Mouse (Mus musculus): ENCODE data around the gene Scamp3. TPM values are rescaled to one million over a fixed set of nuclear protein-coding genes. Genes with fewer than 3 reads are reported as not detected.
"Not testable (repeated sequence)": the region's sequence is repeated elsewhere in the genome, so short reads cannot be mapped to it uniquely, and the experiment has no call there.

The Scamp3 gene
- 10 to 100 TPM; 46.2 to 50.2 TPM for total RNA-seq (2021)
- long read RNA-seq, experiment 1, transcript Scamp3-203 (9 exons, 1,475 nt), result minor isoform, 29 of 73 reads
- long read RNA-seq, experiment 1, transcript Scamp3-201 (9 exons, 1,489 nt), result major isoform, 38 of 73 reads
- long read RNA-seq, experiment 1, partial matches to known transcripts, result 5 of 73 reads
- long read RNA-seq, experiment 1, other reads (novel, unspliced or antisense), result 1 of 73 reads
- long read RNA-seq, experiment 2, transcript Scamp3-203 (9 exons, 1,475 nt), result minor isoform, 11 of 41 reads
- long read RNA-seq, experiment 2, transcript Scamp3-201 (9 exons, 1,489 nt), result major isoform, 23 of 41 reads
- long read RNA-seq, experiment 2, partial matches to known transcripts, result 6 of 41 reads
- long read RNA-seq, experiment 2, other reads (novel, unspliced or antisense), result 1 of 41 reads

- DNase-seq, result peak; percentile 88 to 94
Measured at GRCm38 (mm10) chr3:89177242-89178106, at the start of gene Scamp3. Scamp3 (plus strand) TSS chr3:89177473.

GRCm38 (mm10) chr3:89129908-89130307, 47.4 kb upstream of the Scamp3 start:
- no peak for DNase-seq

GRCm38 (mm10) chr3:89131816-89132215, 45.5 kb upstream of the Scamp3 start:
- DNase-seq, result no peak

- no peak for DNase-seq
Measured at GRCm38 (mm10) chr3:89132285-89133062, 44.8 kb upstream of the Scamp3 start.

GRCm38 (mm10) chr3:89133063-89133450, 44.2 kb upstream of the Scamp3 start:
- no peak for DNase-seq

GRCm38 (mm10) chr3:89133752-89134151, 43.5 kb upstream of the Scamp3 start:
- no peak for DNase-seq

GRCm38 (mm10) chr3:89135958-89136357, 41.3 kb upstream of the Scamp3 start, which contains the start of gene Pklr:
Pklr (plus strand) TSS chr3:89136142.
- no peak for DNase-seq

GRCm38 (mm10) chr3:89136365-89136764, 40.9 kb upstream of the Scamp3 start:
- DNase-seq, result no peak

GRCm38 (mm10) chr3:89144821-89145220, 32.5 kb upstream of the Scamp3 start:
- DNase-seq, result no peak

GRCm38 (mm10) chr3:89145566-89145965, 31.7 kb upstream of the Scamp3 start:
- DNase-seq, result no peak

GRCm38 (mm10) chr3:89147101-89147978, 29.9 kb upstream of the Scamp3 start:
- no peak for DNase-seq

GRCm38 (mm10) chr3:89147979-89148311, 29.3 kb upstream of the Scamp3 start:
- no peak for DNase-seq

- no peak for DNase-seq
Measured at GRCm38 (mm10) chr3:89148567-89148966, 28.7 kb upstream of the Scamp3 start.

- DNase-seq, result no peak
Measured at GRCm38 (mm10) chr3:89152084-89152835, 25.0 kb upstream of the Scamp3 start.

GRCm38 (mm10) chr3:89156951-89157350, 20.3 kb upstream of the Scamp3 start:
- DNase-seq, result no peak

- DNase-seq, result no peak
Measured at GRCm38 (mm10) chr3:89158651-89159050, 18.6 kb upstream of the Scamp3 start.

- DNase-seq, result peak; percentile 29 to 84
Measured at GRCm38 (mm10) chr3:89159211-89159610, 18.1 kb upstream of the Scamp3 start.

GRCm38 (mm10) chr3:89159616-89160344, 17.5 kb upstream of the Scamp3 start, which contains the start of gene Hcn3:
Hcn3 (minus strand) TSS chr3:89160196.
- peak; percentile 36 to 38 for DNase-seq

- DNase-seq, result not testable (repeated sequence)
Measured at GRCm38 (mm10) chr3:89161207-89161606, 16.1 kb upstream of the Scamp3 start.

- no peak for DNase-seq
Measured at GRCm38 (mm10) chr3:89161786-89162185, 15.5 kb upstream of the Scamp3 start.
